Mouse (Mus musculus) ES-Bruce4 (cell line): ENCODE measurements at regions not wholly inside any gene's neighbourhood (a gene's known extent, or its start where the extent isn't known, plus 50 kb on each side); places are given as distances from the start of the nearest gene placed in this dataset.

Experiments
- CTCF ChIP-seq: IDR thresholded peaks from one replicate; pipeline ENCODE4 v1.8.1; 2011; ENCODE audit warnings: low read depth, low read length
- EP300 ChIP-seq: IDR thresholded peaks from 2 replicates; pipeline ENCODE4 v1.6.1; 2011; ENCODE audit warnings: low read depth, low read length; ENCODE audit not compliant: insufficient read depth

GRCm38 (mm10) chr5:118501624-118502023, 58.9 kb upstream of the Med13l start:
- TF ChIP-seq CTCF (no peak), EP300 (peak; percentile 67; the same call in 1 of the 2 replicates)
